Mouse (Mus musculus): ENCODE measurements at regions not wholly inside any gene's neighbourhood (a gene's known extent, or its start where the extent isn't known, plus 50 kb on each side); places are given as distances from the start of the nearest gene placed in this dataset.

- Histone ChIP-seq H3K27me3 (ENCODE audit: control insufficient read depth, insufficient read depth, low read length) (no peaks in the 10 kb centered on the region), H3K27ac (ENCODE audit: insufficient read depth, low read length) (no peak overlapping the region), H3K4me3 (ENCODE audit: extremely low read depth, insufficient read depth, insufficient read length) (no peak overlapping the region), H3K36me3 (ENCODE audit: control insufficient read depth, insufficient read depth, low read length) (no peaks in the 10 kb centered on the region), H3K4me1 (ENCODE audit: control insufficient read depth, insufficient read depth, insufficient read length) (no peaks in the 10 kb centered on the region)
- WGBS = 61% methylated on average over 3 of the region's 3 CpGs
- DNase-seq (ENCODE audit: low read depth in 1 of 2, low spot score in 2 of 2) = no peak
- TF ChIP-seq CTCF (IDR thresholded peaks at IDR 0.05; ENCODE audit: extremely low read depth, insufficient read depth, insufficient read length, insufficient replicate concordance) = no peak
- no peak for TF ChIP-seq POLR2A (IDR thresholded peaks at IDR 0.05; ENCODE audit: low read depth, low read length)
Measured at GRCm38 (mm10) chr10:84201785-84202184, 238.6 kb downstream of the Nuak1 start.

- Histone ChIP-seq H3K4me1 (ENCODE audit: control insufficient read depth, insufficient read depth, insufficient read length) (no peaks in the 10 kb centered on the region), H3K4me3 (ENCODE audit: extremely low read depth, insufficient read depth, insufficient read length) (no peak overlapping the region), H3K36me3 (ENCODE audit: control insufficient read depth, insufficient read depth, low read length) (no peaks in the 10 kb centered on the region), H3K27me3 (ENCODE audit: control insufficient read depth, insufficient read depth, low read length) (no peaks in the 10 kb centered on the region), H3K27ac (ENCODE audit: insufficient read depth, low read length) (no peak overlapping the region)
- 84% methylated on average over 5 of the region's 5 CpGs for WGBS
- no peak for DNase-seq (ENCODE audit: low read depth in 1 of 2, low spot score in 2 of 2)
- TF ChIP-seq CTCF (IDR thresholded peaks at IDR 0.05; ENCODE audit: extremely low read depth, insufficient read depth, insufficient read length, insufficient replicate concordance) = no peak
- no peak for TF ChIP-seq POLR2A (IDR thresholded peaks at IDR 0.05; ENCODE audit: low read depth, low read length)
Measured at GRCm38 (mm10) chr10:84212096-84212785, 228.2 kb downstream of the Nuak1 start.

GRCm38 (mm10) chr10:84214812-84215211, 225.6 kb downstream of the Nuak1 start:
- DNase-seq (ENCODE audit: low read depth in 1 of 2, low spot score in 2 of 2) = no peak
- Histone ChIP-seq H3K27me3 (ENCODE audit: control insufficient read depth, insufficient read depth, low read length) (no peaks in the 10 kb centered on the region), H3K4me3 (ENCODE audit: extremely low read depth, insufficient read depth, insufficient read length) (no peak overlapping the region), H3K4me1 (ENCODE audit: control insufficient read depth, insufficient read depth, insufficient read length) (no peaks in the 10 kb centered on the region), H3K36me3 (ENCODE audit: control insufficient read depth, insufficient read depth, low read length) (no peaks in the 10 kb centered on the region), H3K27ac (ENCODE audit: insufficient read depth, low read length) (no peak overlapping the region)
- no peak for TF ChIP-seq POLR2A (IDR thresholded peaks at IDR 0.05; ENCODE audit: low read depth, low read length)
- no peak for TF ChIP-seq CTCF (IDR thresholded peaks at IDR 0.05; ENCODE audit: extremely low read depth, insufficient read depth, insufficient read length, insufficient replicate concordance)

GRCm38 (mm10) chr10:84229224-84229921, 211.0 kb downstream of the Nuak1 start:
- no peaks in the 10 kb centered on the region for H3K27me3 ChIP-seq (ENCODE audit: control insufficient read depth, insufficient read depth, low read length)
- H3K4me1 ChIP-seq (ENCODE audit: control insufficient read depth, insufficient read depth, insufficient read length) = no peaks in the 10 kb centered on the region
- no peak overlapping the region for H3K4me3 ChIP-seq (ENCODE audit: extremely low read depth, insufficient read depth, insufficient read length)
- no peak overlapping the region for H3K27ac ChIP-seq (ENCODE audit: insufficient read depth, low read length)
- H3K36me3 ChIP-seq (ENCODE audit: control insufficient read depth, insufficient read depth, low read length) = no peaks in the 10 kb centered on the region
- WGBS = 71% methylated on average over 7 of the region's 7 CpGs
- no peak for TF ChIP-seq CTCF (IDR thresholded peaks at IDR 0.05; ENCODE audit: extremely low read depth, insufficient read depth, insufficient read length, insufficient replicate concordance)
- TF ChIP-seq POLR2A (IDR thresholded peaks at IDR 0.05; ENCODE audit: low read depth, low read length) = no peak
- DNase-seq (ENCODE audit: low read depth in 1 of 2, low spot score in 2 of 2) = no peak

GRCm38 (mm10) chr10:84230011-84230781, 210.2 kb downstream of the Nuak1 start:
- 81% methylated on average over 18 of the region's 18 CpGs for WGBS
- Histone ChIP-seq H3K36me3 (ENCODE audit: control insufficient read depth, insufficient read depth, low read length) (no peaks in the 10 kb centered on the region), H3K27ac (ENCODE audit: insufficient read depth, low read length) (no peak overlapping the region), H3K4me1 (ENCODE audit: control insufficient read depth, insufficient read depth, insufficient read length) (no peaks in the 10 kb centered on the region), H3K4me3 (ENCODE audit: extremely low read depth, insufficient read depth, insufficient read length) (no peak overlapping the region), H3K27me3 (ENCODE audit: control insufficient read depth, insufficient read depth, low read length) (no peaks in the 10 kb centered on the region)
- TF ChIP-seq CTCF (IDR thresholded peaks at IDR 0.05; ENCODE audit: extremely low read depth, insufficient read depth, insufficient read length, insufficient replicate concordance) (no peak), POLR2A (IDR thresholded peaks at IDR 0.05; ENCODE audit: low read depth, low read length) (no peak)
- DNase-seq (ENCODE audit: low read depth in 1 of 2, low spot score in 2 of 2) = no peak

GRCm38 (mm10) chr10:84235006-84235405, 205.4 kb downstream of the Nuak1 start:
- Histone ChIP-seq H3K27ac (ENCODE audit: insufficient read depth, low read length) (no peak overlapping the region), H3K36me3 (ENCODE audit: control insufficient read depth, insufficient read depth, low read length) (no peaks in the 10 kb centered on the region), H3K4me3 (ENCODE audit: extremely low read depth, insufficient read depth, insufficient read length) (no peak overlapping the region), H3K4me1 (ENCODE audit: control insufficient read depth, insufficient read depth, insufficient read length) (no peaks in the 10 kb centered on the region), H3K27me3 (ENCODE audit: control insufficient read depth, insufficient read depth, low read length) (no peaks in the 10 kb centered on the region)
- 91% methylated on average over 6 of the region's 6 CpGs for WGBS
- no peak for DNase-seq (ENCODE audit: low read depth in 1 of 2, low spot score in 2 of 2)
- TF ChIP-seq POLR2A (IDR thresholded peaks at IDR 0.05; ENCODE audit: low read depth, low read length) (no peak), CTCF (IDR thresholded peaks at IDR 0.05; ENCODE audit: extremely low read depth, insufficient read depth, insufficient read length, insufficient replicate concordance) (no peak)

Measured in spleen, adult 2 months (tissue).